Mouse (Mus musculus) thymus, postnatal 0 days (tissue): ENCODE measurements at regions not wholly inside any gene's neighbourhood (a gene's known extent, or its start where the extent isn't known, plus 50 kb on each side); places are given as distances from the start of the nearest gene placed in this dataset.

Experiments used
- DNase-seq: peaks from one replicate; pipeline ENCODE4 v3.0.0-alpha.2; 2015; ENCODE audit warnings: low spot score

DNA sequence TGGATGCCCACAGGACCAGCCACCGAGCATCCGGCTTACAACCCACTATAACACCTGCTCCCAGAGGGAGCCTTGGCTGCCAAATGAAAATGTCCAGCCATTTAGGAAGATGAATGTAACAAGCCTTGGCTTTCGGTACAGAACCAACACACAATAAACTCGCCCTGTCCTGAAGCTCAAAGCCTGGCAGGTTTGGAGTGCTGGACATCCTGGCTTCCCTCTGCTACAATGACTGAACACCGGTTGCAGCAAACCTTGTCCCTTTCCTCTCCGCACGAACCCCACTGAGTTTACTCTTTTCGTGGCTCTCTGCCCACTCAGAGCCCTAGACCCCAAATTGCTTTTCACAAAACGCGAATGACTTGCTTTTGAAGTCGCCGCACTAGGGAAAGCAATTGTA lies 441.9 kb downstream of the Glrx3 start:
- no peak for DNase-seq

DNA sequence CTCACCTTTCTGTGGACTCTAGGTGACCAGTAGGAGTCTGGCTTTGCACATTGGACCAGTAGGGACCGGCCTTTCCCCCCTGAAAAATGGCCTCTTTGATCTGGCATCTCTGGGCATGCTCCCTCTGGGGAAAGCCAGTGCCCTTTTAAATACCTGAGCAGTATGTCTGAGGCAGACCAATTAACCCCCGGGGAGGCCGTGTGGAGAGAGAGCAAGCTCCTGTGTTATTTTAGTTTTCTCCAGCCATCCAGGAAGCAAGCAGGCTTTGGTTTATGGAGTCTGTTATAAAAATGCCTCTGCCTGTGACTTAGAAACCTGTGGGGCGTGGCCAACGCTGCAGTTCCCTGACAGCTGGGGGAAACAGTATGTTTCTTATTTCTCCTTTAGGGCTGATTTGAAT lies 445.5 kb downstream of the Glrx3 start:
- DNase-seq = no peak

GRCm38 (mm10) chr7:137883701-137884100 lies 446.3 kb downstream of the Glrx3 start:
- no peak for DNase-seq

DNA sequence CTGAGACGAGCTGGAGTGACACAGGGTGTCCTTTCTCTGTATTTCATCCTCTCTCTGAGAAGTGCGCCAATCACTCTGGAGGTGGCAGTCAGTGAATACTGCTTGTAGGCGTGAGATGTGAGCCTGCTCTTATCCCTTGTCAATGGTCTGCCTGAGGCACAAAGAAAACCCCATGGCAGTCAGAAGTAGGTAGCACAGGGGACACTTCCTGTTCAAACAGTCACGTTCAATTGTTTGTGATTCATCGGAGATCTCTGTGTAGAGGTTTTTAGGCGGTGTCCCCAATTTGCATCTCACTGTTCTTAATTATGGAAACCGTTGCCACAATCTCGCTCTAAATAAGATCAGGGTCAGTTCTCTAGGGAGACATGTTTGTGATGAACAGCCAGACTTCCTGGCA lies 447.7 kb downstream of the Glrx3 start:
- no peak for DNase-seq

DNA sequence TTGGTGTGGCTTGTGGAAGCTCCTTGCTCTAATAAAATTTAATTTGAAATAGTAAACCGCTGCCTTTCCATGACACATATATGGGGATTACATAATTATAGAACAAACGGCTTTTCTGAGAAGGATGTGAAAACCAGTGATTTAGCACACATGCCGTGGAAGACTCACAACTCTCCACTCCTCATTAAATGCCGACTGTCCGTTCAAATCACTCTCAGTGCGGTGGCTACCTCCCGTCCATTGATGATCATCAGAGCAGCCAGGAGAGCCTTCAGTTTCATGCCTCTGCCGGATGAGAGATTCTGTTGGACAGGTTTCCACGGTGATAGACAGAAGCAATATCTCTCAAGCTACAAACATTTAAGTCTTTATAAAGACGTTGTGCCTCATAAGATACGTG lies 451.3 kb downstream of the Glrx3 start:
- DNase-seq = no peak

DNA sequence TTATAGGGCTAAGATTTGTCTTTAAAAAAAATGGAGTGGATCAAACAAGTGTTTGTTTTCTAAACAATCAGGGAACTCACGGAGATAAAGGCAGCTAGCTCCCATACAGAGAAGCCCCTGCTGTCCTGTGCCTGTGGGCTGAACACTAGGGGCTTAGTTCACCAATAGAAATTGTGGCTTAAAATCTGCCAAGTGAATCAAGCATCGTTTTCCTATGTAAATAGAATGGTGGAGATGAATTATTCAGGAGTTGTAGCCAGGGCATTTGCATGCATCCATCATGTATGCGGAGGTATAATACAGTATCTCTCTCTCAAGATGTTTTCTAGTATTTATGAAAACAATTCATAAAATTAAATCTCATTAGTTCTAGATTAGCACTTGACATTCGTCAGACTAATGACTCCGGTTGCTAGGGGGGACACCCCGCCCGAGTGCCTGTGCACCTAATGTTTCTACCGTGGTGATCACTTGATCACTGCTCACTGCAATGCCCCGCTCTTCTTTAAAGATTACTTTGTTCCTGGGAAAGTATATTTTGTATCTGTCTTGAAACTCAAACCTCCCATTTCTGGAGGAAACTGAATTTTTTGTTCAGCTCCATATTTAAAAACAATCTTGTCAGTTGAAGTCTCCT lies 469.1 kb downstream of the Glrx3 start:
- no peak for DNase-seq

DNA sequence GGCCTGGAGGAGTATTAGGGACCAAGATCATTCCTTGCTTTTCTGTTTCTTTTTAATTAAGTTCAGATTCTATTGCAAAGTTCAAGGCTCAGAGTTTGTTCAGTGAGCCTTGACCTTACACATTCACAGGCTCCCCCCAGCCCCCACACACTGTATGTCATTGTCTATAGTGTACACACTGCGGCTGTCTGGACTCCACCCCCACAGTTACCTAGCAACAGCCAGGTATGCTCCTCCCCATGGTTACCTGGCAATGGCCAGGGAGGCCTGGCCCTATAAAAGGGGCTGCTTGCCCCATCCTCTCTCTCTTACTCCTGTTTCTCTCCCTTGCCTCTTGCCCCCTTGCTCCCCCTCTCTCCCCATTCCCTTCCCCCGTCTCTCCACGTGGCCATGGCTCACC lies 472.0 kb downstream of the Glrx3 start:
- DNase-seq = no peak

DNA sequence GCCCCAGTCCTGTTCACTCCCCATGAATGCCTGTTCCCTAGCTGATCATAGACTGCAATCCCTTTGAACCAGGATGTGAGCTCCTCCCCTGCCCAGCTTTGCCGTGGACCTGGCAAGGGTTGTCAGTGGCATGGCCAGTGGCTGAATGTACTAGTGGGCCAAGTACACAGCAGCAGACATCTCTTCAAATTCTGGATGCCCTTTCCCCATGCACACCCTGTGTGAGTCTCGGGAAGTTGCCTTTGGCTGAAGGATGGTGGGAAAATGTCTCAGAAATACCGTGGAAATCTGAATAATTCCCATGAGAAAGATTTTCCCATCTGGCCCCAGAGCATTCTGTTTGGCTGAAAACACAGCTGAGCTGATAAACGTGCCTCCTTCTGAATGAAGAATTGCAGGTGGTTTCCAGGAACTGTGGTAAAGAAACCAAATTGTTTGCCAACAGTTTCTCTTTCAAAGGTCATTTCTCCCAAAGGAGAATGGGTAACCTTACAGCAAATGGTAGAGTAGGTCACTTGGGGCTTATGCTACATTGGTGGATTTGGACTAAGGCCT lies 476.2 kb downstream of the Glrx3 start:
- DNase-seq = no peak

- DNase-seq = no peak
Measured at GRCm38 (mm10) chr7:137914506-137914905, 477.1 kb downstream of the Glrx3 start.

DNA sequence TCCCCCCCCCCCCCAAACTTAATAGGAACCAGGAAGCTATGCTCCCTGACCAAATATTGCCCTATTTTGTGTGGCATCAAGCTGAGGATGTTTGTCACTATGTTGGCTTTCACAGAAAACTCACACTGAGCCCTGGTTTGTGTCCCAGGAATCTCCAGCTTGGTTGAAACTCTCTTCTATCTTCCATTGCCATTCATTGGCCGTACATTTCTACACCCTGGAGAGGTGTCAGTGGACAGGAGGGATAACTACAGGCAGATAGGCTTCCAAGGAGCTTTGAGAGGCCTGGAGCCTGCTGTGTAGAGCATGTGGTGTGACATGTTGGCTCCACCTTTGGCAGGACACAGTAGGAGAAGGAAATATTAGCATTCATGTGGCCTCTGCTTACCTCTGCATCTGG lies 478.9 kb downstream of the Glrx3 start:
- no peak for DNase-seq

DNA sequence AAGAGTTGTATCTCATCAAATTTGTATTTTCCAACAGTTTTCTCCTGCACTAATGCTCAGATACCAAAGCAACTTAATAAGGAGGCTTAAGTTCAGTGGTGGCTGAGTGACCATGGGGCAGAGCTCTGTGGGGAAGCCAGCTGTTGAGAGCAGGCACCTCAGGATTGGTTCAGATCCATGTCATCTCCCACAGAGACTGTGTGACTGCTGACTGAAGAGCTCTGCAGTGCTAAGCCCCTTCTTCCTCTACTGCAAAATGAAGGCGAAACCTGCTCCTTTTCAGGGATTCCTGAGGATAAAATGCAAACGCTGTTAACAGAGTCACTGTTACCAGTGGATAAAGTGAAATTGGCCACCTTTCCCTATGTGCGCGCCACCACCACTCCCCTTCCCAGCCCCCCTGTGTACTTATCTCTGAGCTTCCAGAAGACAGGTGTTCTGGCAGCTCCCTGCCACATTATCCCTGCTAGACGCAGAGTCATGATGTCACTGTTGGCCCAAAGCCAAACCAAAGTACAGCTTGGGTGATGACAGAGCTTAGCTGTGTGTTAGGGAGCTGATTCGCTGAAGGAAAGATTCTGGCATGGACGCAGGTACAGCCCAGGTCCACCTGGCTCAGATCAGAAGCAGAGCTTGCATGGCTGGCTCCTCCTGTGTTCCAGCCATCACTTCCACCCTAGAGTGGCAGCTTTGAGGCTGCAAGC lies 472.9 kb downstream of the Tcerg1l start:
- no peak for DNase-seq

GRCm38 (mm10) chr7:137925656-137926055 lies 471.9 kb downstream of the Tcerg1l start:
- DNase-seq = no peak

GRCm38 (mm10) chr7:137927371-137927770 lies 470.2 kb downstream of the Tcerg1l start:
- no peak for DNase-seq

GRCm38 (mm10) chr7:137930200-137930599 lies 467.3 kb downstream of the Tcerg1l start:
- DNase-seq = no peak

DNA sequence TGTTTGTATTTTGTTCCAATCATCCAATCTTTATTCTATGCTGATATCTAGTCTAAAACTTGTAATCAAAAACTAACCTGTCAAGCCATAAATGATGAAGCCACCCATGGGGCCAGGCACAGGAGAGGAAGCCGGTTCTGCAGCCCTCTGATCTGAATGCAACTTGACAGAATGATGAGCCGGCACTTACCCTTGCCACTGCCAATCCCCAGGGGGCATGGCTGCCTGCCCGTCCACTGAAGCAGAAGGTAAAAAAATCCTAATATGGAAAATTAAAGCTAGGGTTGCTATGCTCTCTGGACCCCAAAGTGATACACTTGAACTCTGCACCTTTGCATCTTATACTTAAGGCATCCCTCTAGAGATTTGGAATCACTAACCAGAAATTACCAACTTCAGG lies 461.6 kb downstream of the Tcerg1l start:
- no peak for DNase-seq

GRCm38 (mm10) chr7:137939116-137939515 lies 458.4 kb downstream of the Tcerg1l start:
- DNase-seq = no peak

DNA sequence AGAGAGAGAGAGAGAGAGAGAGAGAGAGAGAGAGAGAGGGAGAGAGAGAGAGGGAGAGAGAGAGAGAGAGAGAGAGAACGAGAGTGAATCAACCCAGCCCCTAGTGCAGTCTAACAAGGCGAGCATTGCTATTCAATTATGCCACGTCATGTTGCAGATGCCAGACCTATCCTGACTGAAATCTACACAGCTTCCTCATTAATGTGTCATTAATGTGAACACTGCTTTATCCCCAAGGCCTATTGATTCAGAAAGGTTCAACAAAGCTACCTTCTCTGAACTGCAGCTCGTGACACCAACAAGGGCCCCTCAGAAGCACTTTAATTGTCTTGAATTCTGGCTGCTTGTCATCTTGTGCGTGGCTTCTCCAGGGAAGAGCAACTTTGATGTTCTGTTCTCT lies 457.4 kb downstream of the Tcerg1l start:
- DNase-seq = no peak

DNA sequence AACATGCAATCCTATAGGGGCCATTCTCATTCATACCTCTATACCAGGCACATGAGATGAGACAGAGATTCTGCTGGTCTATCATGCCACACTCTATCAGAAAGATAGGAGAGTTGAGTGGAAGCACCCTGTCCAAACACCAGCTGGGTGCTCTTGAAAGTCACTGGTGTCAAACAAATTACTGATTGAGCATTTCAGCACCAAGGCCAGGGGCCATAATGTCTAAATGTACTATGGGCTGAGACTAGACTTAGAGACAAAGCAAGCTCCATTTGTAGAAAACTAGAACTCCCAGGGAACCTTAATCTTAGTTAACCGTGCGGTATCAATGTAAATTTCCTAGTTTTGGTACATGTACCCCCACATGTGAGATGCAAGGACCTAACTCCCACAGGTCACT lies 452.5 kb downstream of the Tcerg1l start:
- DNase-seq = no peak

DNA sequence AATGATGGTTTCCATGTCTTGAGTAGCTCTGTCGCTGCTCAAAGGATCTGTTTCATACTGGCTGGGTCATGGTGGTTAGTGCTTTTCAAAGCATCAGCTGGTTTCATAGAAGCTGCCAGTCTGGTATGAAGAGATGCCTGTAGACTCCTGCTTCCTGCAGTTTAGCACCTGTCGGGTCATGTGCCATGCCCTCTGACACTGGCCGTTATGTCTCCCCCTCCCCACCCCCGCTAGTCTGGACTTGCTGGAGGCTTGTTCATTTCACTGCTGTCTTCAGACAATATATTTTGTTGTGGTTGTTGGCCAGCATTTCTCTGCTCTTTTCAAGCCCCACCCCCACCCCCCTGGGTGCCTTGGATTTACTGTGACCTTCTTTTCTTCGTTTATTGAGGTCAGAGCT lies 450.1 kb downstream of the Tcerg1l start:
- DNase-seq = no peak

DNA sequence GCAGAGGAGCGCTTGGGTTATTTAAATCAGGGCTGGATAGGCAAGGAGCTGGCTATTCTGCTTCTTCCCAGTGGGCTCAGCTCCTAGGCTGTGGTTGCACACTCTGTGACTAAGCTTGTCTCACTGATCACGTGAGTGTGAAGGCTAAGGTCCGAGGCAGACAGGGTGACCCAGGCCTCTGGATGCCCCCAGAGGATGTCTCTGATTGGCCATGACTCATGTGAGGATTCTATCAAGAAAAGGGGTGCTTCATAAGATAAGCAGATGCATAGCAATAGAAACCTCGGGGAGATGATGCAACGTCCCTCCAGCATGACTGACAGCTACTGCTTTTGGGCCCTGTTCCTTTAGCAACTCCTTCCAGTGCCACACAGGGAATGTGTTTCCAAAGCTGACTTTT lies 440.2 kb downstream of the Tcerg1l start:
- no peak for DNase-seq

GRCm38 (mm10) chr7:137957848-137958247 lies 439.7 kb downstream of the Tcerg1l start:
- DNase-seq = no peak

- no peak for DNase-seq
Measured at GRCm38 (mm10) chr7:137963470-137964095, 433.9 kb downstream of the Tcerg1l start.

DNA sequence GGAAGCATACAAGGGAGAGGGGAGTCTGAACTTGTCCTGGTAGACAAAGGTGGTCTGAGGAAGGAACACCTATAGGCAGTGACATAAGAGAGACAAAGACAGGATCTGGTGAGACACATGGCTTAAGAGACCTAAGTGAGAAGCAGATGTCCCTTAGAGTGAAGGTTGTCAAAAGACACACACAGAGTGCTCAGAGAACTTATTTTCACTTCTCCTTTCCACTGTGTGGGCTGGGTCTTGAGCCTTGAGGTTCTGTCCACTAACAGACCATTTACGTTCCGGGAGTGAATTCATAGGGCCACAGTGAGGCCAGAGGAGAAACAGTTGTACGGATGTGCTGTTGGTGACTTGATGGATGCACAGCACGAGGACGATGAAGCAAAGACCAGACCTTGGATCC lies 422.8 kb downstream of the Tcerg1l start:
- DNase-seq = no peak
